Mouse (Mus musculus) heart, postnatal 0 days (tissue): ENCODE results near the gene Ccdc155. TPM values are rescaled to one million over a fixed set of nuclear protein-coding genes. Genes with fewer than 3 reads are reported as not detected.

ENCODE experiments used
- ATAC-seq: fragments of 200-750 bp; cut with Nextera tagmentation; 2 replicates; pipeline ENCODE4 v1.8.0; 2017; ENCODE audit warnings: low read depth, moderate number of reproducible peaks, moderate library complexity; ENCODE audit not compliant: insufficient read depth
- DNase-seq: peaks from one replicate; pipeline ENCODE4 v3.0.0-alpha.2; 2016; ENCODE audit warnings: low spot score
- H3K27ac ChIP-seq: fragments of 300-500 bp; sonication (generic); 2 replicates; pipeline ENCODE4 v1.5.1; 2014; ENCODE audit warnings: low read depth, mild to moderate bottlenecking
- H3K27me3 ChIP-seq: fragments of 300-500 bp; sonication (generic); 2 replicates; pipeline ENCODE4 v1.6.1; 2014; ENCODE audit warnings: low read length, mixed read lengths; ENCODE audit not compliant: control insufficient read depth, insufficient read depth
- H3K36me3 ChIP-seq: fragments of 300-500 bp; sonication (generic); replicated peaks from 2 replicates; pipeline ENCODE4 v1.6.1; 2014; ENCODE audit warnings: low read length, mixed read lengths; ENCODE audit not compliant: control insufficient read depth, insufficient read depth
- H3K4me1 ChIP-seq: fragments of 300-500 bp; sonication (generic); 2 replicates; pipeline ENCODE4 v1.6.1; 2014; ENCODE audit warnings: antibody characterized with exemption; ENCODE audit not compliant: control insufficient read depth, insufficient read depth
- H3K4me2 ChIP-seq: fragments of 300-500 bp; sonication (generic); 2 replicates; pipeline ENCODE4 v1.6.1; 2014; ENCODE audit warnings: low read depth, mild to moderate bottlenecking, low read length, moderate library complexity
- H3K4me3 ChIP-seq: fragments of 300-500 bp; sonication (generic); 2 replicates; pipeline ENCODE4 v1.5.1; 2014; ENCODE audit warnings: low read depth, low read length
- H3K9ac ChIP-seq: fragments of 300-500 bp; sonication (generic); replicated peaks from 2 replicates; pipeline ENCODE4 v1.6.1; 2014; ENCODE audit warnings: low read depth, low read length, mixed read lengths
- H3K9me3 ChIP-seq: fragments of 300-500 bp; sonication (generic); replicated peaks from 2 replicates; pipeline ENCODE4 v1.6.1; 2016; ENCODE audit warnings: low read length; ENCODE audit not compliant: control insufficient read depth
- CTCF ChIP-seq: IDR thresholded peaks from 2 replicates; pipeline ENCODE4 v1.5.1; 2016; ENCODE audit warnings: antibody characterized with exemption, control low read depth, low read depth
- EP300 ChIP-seq: IDR thresholded peaks from 2 replicates; pipeline ENCODE4 v1.6.1; 2016; ENCODE audit warnings: antibody characterized with exemption, low read depth
- WGBS: fragments of 180-500 bp; shearing (Covaris S2); extraction: QIAGEN DNeasy Blood & Tissue Kit; methylation state at CpG from one replicate; pipeline ENCODE4 v1.1.7; 2014; 5-methylcytosine and 5-hydroxymethylcytosine counted together
- polyA plus RNA-seq: library from polyadenylated mRNA; unstranded; fragments of >200 nt; fragmentation: Nextera tagmentation; extraction: Ambion mirVana; gene quantifications from 2 replicates; pipeline ENCODE4 v1.2.1, GENCODE M21; 2015
- total RNA-seq: library from RNA; depleted of rRNA; stranded (reverse); fragments of >200 nt; gene quantifications from 2 replicates; pipeline ENCODE4 v1.2.3, GENCODE M21; 2014; ENCODE audit warnings: low replicate concordance

Ccdc155 gene
- total and polyA plus RNA-seq, 2 experiments from 2014 or later: 0.14 TPM; not detected in 1

GRCm38 (mm10) chr7:45164833-45165232, 39.9 kb downstream of the Ccdc155 start:
- Histone ChIP-seq H3K4me2 (no peak overlapping the region), H3K4me1 (0 out of 2 replicates have a peak, but pooled peaks cover 6% of the 10 kb centered on the region), H3K9me3 (peaks cover 14% of the 10 kb centered on the region), H3K27ac (no peak overlapping the region), H3K36me3 (peaks cover 8% of the 10 kb centered on the region; the same call in 1 of the 2 replicates), H3K27me3 (peaks cover 73% of the 10 kb centered on the region), H3K4me3 (no peak overlapping the region), H3K9ac (no peak overlapping the region)
- ATAC-seq: no peak
- WGBS: 33% methylated on average over 5 of the region's 5 CpGs
- TF ChIP-seq EP300: no peak
- no peak for TF ChIP-seq CTCF
- DNase-seq: no peak

- Histone ChIP-seq H3K4me2 (peak within 1 kb of the TSS; percentile 56), H3K4me1 (0 out of 2 replicates have a peak, but pooled peaks cover 6% of the 10 kb centered on the region), H3K27ac (no peak within 1 kb of the TSS), H3K9me3 (peaks cover 5% of the 10 kb centered on the region), H3K9ac (peak within 1 kb of the TSS; percentile 32; the same call in 1 of the 2 replicates), H3K36me3 (peaks cover 7% of the 10 kb centered on the region; the same call in 1 of the 2 replicates), H3K4me3 (peak within 1 kb of the TSS; percentile 43), H3K27me3 (peaks cover 64% of the 10 kb centered on the region)
- 3% methylated on average over 30 of the region's 41 CpGs for WGBS
- no peak for TF ChIP-seq EP300
- TF ChIP-seq CTCF: no peak
- ATAC-seq: no peak
- DNase-seq: no peak
Observed at GRCm38 (mm10) chr7:45163735-45164490, 40.8 kb downstream of the Ccdc155 start, which contains the start of gene Slc17a7. Gene Slc17a7, plus strand, starts transcription at chr7:45163949.

DNA sequence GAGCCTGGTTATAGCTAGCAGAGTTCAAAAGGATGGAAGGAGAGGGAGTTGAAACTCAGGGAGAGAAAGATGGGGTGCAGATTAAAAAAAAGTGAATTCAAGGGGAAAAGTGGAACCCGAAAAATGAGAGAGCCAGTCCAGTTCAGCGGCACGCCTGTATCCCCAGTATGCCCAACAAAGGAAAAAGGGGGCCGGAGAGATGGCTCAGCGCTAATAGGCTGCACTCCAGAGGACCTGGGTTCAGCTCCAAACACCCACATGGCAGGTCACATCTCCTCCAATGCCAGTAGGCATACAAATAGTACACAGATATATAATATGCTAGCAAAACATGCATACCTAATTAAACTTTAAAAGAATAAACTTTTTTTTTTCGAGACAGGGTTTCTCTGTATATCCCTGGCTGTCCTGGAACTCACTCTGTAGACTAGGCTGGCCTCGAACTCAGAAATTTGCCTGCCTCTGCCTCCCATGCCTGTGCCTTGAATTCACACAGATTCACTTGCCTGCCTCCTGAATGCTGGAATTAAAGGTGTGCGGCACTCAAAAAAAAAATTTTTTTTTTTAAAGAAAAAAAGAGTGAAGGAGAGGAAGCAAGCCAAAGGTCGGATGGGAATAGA, 41.6 kb downstream of the Ccdc155 start:
- ATAC-seq (no peak), DNase-seq (no peak)
- no peaks in the 10 kb centered on the region for H3K9me3 ChIP-seq
- H3K4me3 ChIP-seq: no peak overlapping the region; the same call in 1 of the 2 replicates
- whole genome bisulfite sequencing: 73% methylated on average over 9 of the region's 9 CpGs
- TF ChIP-seq CTCF (no peak), EP300 (no peak)
- 0 out of 2 replicates have a peak, but pooled peaks cover 6% of the 10 kb centered on the region for H3K4me1 ChIP-seq
- H3K27me3 ChIP-seq: peaks cover 56% of the 10 kb centered on the region
- H3K9ac ChIP-seq: no peak overlapping the region
- H3K27ac ChIP-seq: no peak overlapping the region
- H3K36me3 ChIP-seq: peaks cover 7% of the 10 kb centered on the region; the same call in 1 of the 2 replicates
- no peak overlapping the region for H3K4me2 ChIP-seq

GRCm38 (mm10) chr7:45162551-45162950, 42.1 kb downstream of the Ccdc155 start:
- H3K4me2 ChIP-seq: peak overlapping the region; percentile 67
- H3K9ac ChIP-seq: no peak overlapping the region
- no peak for TF ChIP-seq CTCF
- TF ChIP-seq EP300: no peak
- DNase-seq: no peak
- H3K4me3 ChIP-seq: peak overlapping the region; percentile 41
- no peak for ATAC-seq
- H3K9me3 ChIP-seq: no peaks in the 10 kb centered on the region
- peaks cover 50% of the 10 kb centered on the region for H3K27me3 ChIP-seq
- no peak overlapping the region for H3K27ac ChIP-seq
- 23% methylated on average over 6 of the region's 6 CpGs for WGBS
- peaks cover 10% of the 10 kb centered on the region; the same call in 1 of the 2 replicates for H3K36me3 ChIP-seq
- 0 out of 2 replicates have a peak, but pooled peaks cover 6% of the 10 kb centered on the region for H3K4me1 ChIP-seq

DNA sequence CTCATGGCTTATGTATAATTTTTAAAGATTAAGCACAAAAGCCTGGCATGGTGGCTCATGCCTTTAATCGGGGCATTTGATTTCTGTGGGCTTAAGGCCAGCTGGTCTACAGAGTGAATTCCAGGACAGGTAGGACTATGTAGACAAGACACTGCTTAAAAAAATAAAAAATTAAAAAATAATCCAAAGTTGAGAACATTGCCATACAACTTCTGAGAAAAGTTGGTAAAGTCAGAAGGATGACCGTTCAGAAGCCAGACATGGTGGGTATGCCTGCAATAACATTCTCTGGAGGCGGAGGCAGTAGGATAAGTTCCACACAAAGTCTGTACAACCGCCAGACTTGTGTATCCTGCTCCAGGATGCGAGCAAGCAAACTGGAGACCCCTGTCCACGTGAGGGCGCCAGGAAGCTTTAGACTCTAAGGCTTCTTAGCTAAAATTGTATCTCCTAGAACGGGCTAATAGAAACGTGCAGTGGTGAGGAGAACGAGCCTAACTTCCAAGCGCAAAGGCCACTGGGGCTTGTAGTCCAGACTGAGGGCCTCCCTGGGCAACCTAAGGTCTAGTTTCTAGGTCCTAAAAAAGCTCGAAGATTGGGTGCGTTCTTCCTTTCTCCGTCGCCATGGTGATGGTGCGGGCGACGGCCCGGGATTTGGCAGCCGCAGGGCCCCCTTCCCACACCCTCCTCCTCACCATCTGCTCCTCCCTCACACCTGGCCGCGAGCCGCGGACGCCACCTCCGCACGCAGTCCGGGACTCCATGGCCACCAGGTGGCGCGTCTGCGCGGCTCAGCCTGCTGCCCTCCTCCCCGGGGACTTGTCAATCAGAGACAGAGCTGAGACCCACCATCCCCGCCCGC, 42.8 kb downstream of the Ccdc155 start:
- TF ChIP-seq EP300 (no peak), CTCF (peak; percentile 75)
- no peak overlapping the region for H3K9ac ChIP-seq
- peak overlapping the region; percentile 67 for H3K4me2 ChIP-seq
- peak; percentile 83 for ATAC-seq
- H3K4me1 ChIP-seq: 0 out of 2 replicates have a peak, but pooled peaks cover 6% of the 10 kb centered on the region
- H3K27me3 ChIP-seq: peaks cover 43% of the 10 kb centered on the region
- no peaks in the 10 kb centered on the region for H3K9me3 ChIP-seq
- 4% methylated on average over 33 of the region's 35 CpGs for WGBS
- H3K36me3 ChIP-seq: peaks cover 11% of the 10 kb centered on the region; the same call in 1 of the 2 replicates
- no peak overlapping the region for H3K27ac ChIP-seq
- peak overlapping the region; percentile 41 for H3K4me3 ChIP-seq
- peak; percentile 83 for DNase-seq
